Mouse (Mus musculus) mammary gland, adult 2 months (tissue): Measurements from ENCODE around the gene Clec4g. TPM values are rescaled to one million over a fixed set of nuclear protein-coding genes. Genes with fewer than 3 reads are reported as not detected.

Experiments used
- polyA plus RNA-seq: library from polyadenylated mRNA; depleted of rRNA; stranded (reverse); fragments of >200 nt; gene quantifications from 2 replicates; pipeline ENCODE4 v1.2.3, GENCODE M21; 2012; ENCODE audit warnings: low replicate concordance; rRNA removed

Gene Clec4g
- polyA plus RNA-seq, result 1.1 and 1.9 TPM in 2 replicates

DNA sequence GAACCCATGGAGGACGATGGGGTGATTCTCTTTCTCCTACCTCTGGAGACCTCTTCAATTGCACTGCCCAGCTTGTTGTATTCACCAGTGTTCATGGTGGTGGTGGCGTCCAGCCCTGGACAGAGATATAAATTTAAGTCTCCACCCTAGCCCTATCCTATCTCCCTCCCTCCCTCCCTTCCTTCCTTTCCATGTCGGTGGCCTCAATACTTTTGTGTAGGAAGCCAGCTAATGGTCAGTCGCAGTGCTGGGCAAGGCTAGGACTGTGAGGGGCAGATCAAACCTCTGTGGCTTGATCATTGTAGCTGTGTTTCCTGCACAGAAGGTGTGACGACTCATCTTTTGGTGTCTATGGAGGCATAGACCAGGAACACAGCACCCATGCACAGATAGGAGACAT, at the start of gene Clec4g:
Clec4g (minus strand) TSS at position 101 of the 400 bp plus-strand sequence.

DNA sequence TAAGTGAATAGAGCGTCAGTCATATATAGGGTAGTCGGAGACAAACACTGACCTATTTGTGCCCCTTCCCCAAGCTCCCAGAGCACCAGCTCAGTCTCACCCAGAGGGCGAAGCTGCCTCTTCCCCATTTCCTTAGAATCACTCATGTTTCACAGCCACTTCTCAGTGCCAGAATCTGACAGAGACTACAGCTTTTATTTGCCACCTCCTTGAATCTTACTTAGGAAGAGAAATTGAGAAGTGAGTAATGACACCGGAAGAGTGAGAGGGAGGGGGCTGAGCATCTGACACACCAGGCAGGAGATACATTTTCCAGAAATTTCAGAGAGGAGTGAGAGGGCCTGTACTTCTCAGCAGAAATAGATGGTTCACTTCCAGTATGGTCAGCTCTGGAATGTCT, 28.3 kb upstream of the Clec4g start, which contains the start of gene Cd209a:
Cd209a (minus strand) TSS at position 224 of the 400 bp plus-strand sequence.

DNA sequence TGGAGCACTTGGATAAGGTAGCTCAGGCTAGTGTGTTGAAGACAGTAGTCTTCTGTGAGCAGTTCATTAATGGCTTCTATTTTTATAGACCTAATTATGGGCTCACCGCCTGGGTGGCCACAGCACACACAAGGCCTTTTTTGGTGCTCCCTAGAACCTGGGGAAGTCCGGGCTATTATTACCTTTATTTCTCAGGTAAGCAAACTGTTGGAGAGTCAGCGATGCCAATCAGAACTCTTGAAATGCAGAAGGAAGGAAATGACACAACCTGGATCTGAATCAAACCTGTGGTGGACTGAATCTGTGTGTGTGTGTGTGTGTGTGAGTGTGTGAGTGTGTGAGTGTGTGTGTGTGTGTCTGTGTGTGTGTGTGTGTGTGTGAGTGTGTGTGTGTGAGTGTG, 26.3 kb downstream of the Clec4g start, which contains the start of gene Fcer2a:
Fcer2a (minus strand) TSS at position 55 of the 400 bp plus-strand sequence.

DNA sequence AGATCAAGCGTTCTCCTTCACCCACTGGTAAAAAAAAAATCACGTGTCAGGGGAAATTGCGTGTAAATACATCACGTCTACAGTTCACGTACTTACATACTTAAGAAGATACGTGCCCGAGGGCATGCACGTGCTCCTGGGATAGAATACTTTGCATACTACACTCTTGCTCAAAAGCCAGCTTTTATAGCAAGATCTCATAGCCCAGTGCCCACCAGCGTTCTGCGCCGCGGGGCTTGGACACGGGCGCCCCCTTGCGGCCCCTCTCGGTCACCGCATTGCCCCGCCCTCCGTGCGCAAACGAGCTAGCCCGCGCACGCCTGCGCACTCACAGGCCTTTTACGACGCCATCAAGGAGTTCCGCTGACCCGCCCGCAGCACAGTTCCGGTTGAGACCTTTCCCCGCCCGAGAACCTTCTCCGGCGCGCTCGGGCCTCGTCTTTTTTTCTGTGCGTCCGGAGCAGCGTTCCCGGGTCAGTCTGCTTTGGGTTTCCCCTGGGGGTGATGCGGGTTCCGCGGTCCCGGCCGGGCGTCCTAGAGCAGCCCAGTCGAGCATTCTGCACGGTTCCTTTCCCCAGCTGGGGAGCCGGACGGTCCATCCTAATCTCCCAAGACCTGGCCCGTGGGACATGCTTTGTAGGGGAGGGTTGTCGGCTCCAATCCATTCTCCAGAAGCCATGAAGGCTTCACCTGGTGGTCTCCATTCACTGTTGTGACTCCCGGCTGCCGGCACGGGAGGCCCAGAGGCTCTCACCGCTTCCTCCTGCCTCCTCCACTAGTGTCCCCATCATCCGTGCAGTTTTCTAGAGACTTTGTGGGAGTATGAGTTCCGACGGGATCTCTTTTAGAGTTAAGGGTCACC, 44.1 kb downstream of the Clec4g start, which contains the start of gene Trappc5:
Trappc5 (plus strand) TSS at position 169 of the 862 bp plus-strand sequence.

DNA sequence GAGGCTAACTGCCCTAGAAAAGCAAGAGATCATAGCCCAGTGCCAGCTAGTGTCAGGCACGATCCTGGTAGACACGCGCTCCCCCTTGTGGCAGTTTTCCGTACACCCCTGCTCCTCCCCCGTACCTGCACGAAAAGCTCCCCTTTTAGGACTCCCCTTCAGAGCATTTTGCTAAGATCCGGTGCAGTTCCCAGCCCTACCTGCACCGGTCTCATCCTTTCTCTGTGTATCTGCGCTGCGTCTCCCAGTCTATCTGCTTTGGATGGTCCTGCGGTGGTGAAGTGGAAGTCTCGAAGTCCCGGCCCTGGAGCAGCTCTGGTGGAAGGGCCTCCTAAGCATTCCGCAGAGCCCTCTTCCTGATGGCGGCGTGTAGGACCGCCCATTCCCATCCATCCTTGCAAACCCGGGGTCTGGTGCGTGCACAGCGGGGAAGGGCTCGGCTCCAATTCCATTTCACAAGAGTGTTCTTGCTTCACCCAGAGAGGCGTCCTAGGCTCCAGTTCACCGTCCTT, 48.4 kb downstream of the Clec4g start, which contains the start of gene Fcor:
Fcor (minus strand) TSS at position 383 of the 512 bp plus-strand sequence.

DNA sequence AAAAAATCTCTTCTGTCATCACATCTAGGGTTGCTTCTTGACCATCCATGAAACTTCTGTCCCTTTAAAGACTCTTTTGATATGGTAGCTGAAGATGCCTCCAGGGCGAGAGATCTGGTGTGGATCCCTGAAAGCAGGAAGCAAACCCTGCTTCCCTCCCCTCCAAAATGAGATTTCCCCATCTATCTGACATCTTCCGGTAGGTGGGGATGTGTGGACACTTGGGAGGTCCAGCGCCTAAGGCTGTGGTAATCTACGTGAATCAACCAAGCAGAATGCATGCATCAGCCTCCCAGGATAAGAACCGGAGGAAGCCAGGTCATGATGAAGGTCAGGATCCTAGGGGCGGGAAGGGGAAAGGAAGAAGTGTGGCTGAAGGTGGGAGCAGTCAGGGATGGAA, 54.9 kb downstream of the Clec4g start, which contains the start of gene Mcemp1:
Mcemp1 (plus strand) TSS at position 248 of the 400 bp plus-strand sequence.

Other genes starting within 250 kb of the Clec4g start
- gene Tex45, start 249.8 kb downstream of the Clec4g start, polyA plus RNA-seq, result 0.10 and 0.11 TPM in 2 replicates
- 76.9 and 90.5 TPM in 2 replicates for gene Zfp358, start 227.5 kb downstream of the Clec4g start, polyA plus RNA-seq
- gene Mcoln1, start 220.2 kb downstream of the Clec4g start, polyA plus RNA-seq, result 274 and 624 TPM in 2 replicates
- 59.0 and 66.0 TPM in 2 replicates for gene Pnpla6, start 205.3 kb downstream of the Clec4g start, polyA plus RNA-seq
- gene C330021F23Rik, start 152.7 kb downstream of the Clec4g start, polyA plus RNA-seq, result not detected in 2 replicates
- 11.5 and 13.9 TPM in 2 replicates for gene Camsap3, start 133.4 kb downstream of the Clec4g start, polyA plus RNA-seq
- 57.5 and 58.7 TPM in 2 replicates for gene Xab2, start 99.3 kb downstream of the Clec4g start, polyA plus RNA-seq
- gene Pet100, start 99.1 kb downstream of the Clec4g start, polyA plus RNA-seq, result 2.9 and 7.1 TPM in 2 replicates
- not detected in 2 replicates for gene Pcp2, start 95.1 kb downstream of the Clec4g start, polyA plus RNA-seq
- gene Stxbp2, start 89.7 kb downstream of the Clec4g start, polyA plus RNA-seq, result 123 and 137 TPM in 2 replicates
- 504 and 837 TPM in 2 replicates for gene Retn, start 64.9 kb downstream of the Clec4g start, polyA plus RNA-seq
- gene Mcemp1, start 54.9 kb downstream of the Clec4g start, polyA plus RNA-seq, result 1.4 and 2.4 TPM in 2 replicates
- 92.6 and 226 TPM in 2 replicates for gene Fcor, start 48.3 kb downstream of the Clec4g start, polyA plus RNA-seq
- 31.3 and 44.5 TPM in 2 replicates for gene Trappc5, start 44.4 kb downstream of the Clec4g start, polyA plus RNA-seq
- 34.8 and 48.3 TPM in 2 replicates for gene Fcer2a, start 26.5 kb downstream of the Clec4g start, polyA plus RNA-seq
- 3.8 and 9.8 TPM in 2 replicates for gene Cd209a, start 28.3 kb upstream of the Clec4g start, polyA plus RNA-seq
- 0.25 and 1.7 TPM in 2 replicates for gene Cd209e, start 133.7 kb upstream of the Clec4g start, polyA plus RNA-seq
- 10.3 and 29.4 TPM in 2 replicates for gene Cd209d, start 157.9 kb upstream of the Clec4g start, polyA plus RNA-seq
- gene Cd209b, start 206.2 kb upstream of the Clec4g start, polyA plus RNA-seq, result 27.8 and 85.7 TPM in 2 replicates
- 2.8 and 8.1 TPM in 2 replicates for gene Cd209c, start 234.1 kb upstream of the Clec4g start, polyA plus RNA-seq